Mouse (Mus musculus) cerebellum, adult 2 months (tissue): ENCODE measurements at regions not wholly inside any gene's neighbourhood (a gene's known extent, or its start where the extent isn't known, plus 50 kb on each side); places are given as distances from the start of the nearest gene placed in this dataset.

Experiments
- DNase-seq, 2 experiments: peaks; one replicate each; pipeline ENCODE4 v3.0.0; 2021
- H3K27ac ChIP-seq: fragments of 200-500 bp; 2 replicates; pipeline ENCODE4 v1.5.1; 2012; ENCODE audit warnings: low read length, control low read depth, inconsistent platforms; ENCODE audit not compliant: insufficient read depth
- H3K27me3 ChIP-seq: fragments of 200-500 bp; 2 replicates; pipeline ENCODE4 v1.6.1; 2012; ENCODE audit warnings: inconsistent platforms, mild to moderate bottlenecking, low read length, moderate library complexity; ENCODE audit not compliant: control insufficient read depth, insufficient read depth
- H3K4me1 ChIP-seq: fragments of 200-500 bp; 2 replicates; pipeline ENCODE4 v1.6.1; 2011; ENCODE audit warnings: low read length; ENCODE audit not compliant: control insufficient read depth, insufficient read depth
- H3K4me3 ChIP-seq: fragments of 200-500 bp; replicated peaks from 2 replicates; pipeline ENCODE3; 2011; ENCODE audit warnings: mild to moderate bottlenecking, low read depth, low read length, control low read depth; ENCODE audit not compliant: insufficient read depth
- CTCF ChIP-seq: fragments of 200-500 bp; IDR thresholded peaks from 2 replicates; pipeline ENCODE4 v1.5.1; 2011; ENCODE audit warnings: low read depth, mild to moderate bottlenecking, control low read depth, low read length, moderate library complexity, borderline replicate concordance; ENCODE audit not compliant: insufficient read depth
- POLR2A ChIP-seq: fragments of 200-500 bp; IDR thresholded peaks from 2 replicates; pipeline ENCODE4 v1.6.1; 2011; ENCODE audit warnings: low read length, control low read depth, borderline replicate concordance; ENCODE audit not compliant: insufficient read depth
- whole genome bisulfite sequencing: fragments of 180-500 bp; shearing (Covaris S2); methylation state at CpG from one replicate; pipeline ENCODE4 v1.1.7; 2018; 5-methylcytosine and 5-hydroxymethylcytosine counted together

DNA sequence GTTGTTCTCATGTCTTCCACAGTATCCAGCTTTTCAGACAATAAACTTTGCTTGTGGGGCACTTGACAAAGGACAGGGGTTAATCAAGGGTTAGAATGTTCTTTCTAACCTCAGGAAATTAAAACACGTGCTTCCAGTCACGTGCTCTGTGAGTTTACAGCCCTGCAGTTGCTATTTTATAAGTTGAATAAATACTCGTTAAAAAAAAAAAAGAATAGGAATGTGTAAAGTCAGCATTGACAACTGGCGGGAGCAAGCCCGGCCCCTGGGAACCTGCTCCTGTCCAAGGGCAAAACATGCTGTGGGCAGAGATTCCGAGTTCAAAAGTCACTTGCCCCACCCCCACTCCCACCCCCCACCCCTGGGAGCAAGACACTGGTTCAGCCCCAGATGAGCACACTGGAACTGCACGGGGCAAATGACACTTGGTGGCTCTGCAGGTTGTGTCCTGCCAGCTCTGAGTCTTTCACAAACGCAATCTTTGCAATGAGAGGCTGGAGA is 72.8 kb upstream of the Lclat1 start:
- Histone ChIP-seq H3K4me3 (no peak overlapping the region), H3K27ac (no peak overlapping the region), H3K27me3 (no peaks in the 10 kb centered on the region), H3K4me1 (no peaks in the 10 kb centered on the region)
- WGBS, result 43% methylated on average over 8 of the region's 8 CpGs
- TF ChIP-seq POLR2A (no peak), CTCF (no peak)
- DNase-seq, result no peak

DNA sequence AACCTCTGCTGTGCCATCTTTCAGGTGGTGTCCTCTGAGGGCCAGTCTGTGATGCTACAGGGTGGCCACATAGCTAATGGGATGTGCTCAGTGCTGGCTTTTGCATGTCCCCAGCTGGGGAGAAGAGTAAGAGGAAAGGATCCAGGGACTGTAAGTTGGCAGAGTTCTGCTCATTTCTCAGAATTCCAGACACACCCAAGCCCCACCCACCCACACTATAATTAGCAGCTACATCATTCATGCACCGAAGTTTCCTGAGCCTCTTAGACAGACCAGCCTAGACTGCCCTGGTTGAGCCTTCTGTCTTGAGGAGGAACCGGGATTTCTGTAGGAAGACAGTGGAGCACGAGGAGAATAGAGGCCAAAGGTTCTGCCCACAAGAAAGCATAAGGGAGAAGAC is 70.9 kb upstream of the Lclat1 start:
- TF ChIP-seq POLR2A (no peak), CTCF (no peak)
- 57% methylated on average over 3 of the region's 3 CpGs for WGBS
- Histone ChIP-seq H3K27me3 (no peaks in the 10 kb centered on the region), H3K4me3 (no peak overlapping the region), H3K4me1 (no peaks in the 10 kb centered on the region), H3K27ac (no peak overlapping the region)
- no peak for DNase-seq

DNA sequence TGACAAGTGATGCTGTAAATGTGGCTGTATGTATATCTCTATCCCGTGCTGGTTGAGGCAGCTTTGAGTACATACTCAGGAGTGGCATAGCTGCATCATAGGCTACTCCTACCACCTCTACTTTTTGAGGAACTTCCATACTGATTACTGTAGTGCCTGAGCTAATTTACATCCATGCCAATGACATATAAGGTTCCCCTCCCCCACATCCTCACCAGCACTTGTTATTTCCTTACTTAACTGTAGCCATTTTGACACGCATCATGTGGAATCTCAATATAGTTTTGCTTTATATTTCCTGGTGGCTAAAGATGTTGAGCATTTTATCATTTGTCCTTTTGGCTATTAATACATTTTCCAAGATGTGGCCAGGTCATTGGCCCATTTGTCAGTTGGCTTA is 69.2 kb upstream of the Lclat1 start:
- Histone ChIP-seq H3K27ac (no peak overlapping the region), H3K4me1 (no peaks in the 10 kb centered on the region), H3K4me3 (no peak overlapping the region), H3K27me3 (no peaks in the 10 kb centered on the region)
- DNase-seq, result no peak
- WGBS, result 95% methylated on average over 2 of the region's 2 CpGs
- TF ChIP-seq CTCF, result no peak
- TF ChIP-seq POLR2A, result no peak

DNA sequence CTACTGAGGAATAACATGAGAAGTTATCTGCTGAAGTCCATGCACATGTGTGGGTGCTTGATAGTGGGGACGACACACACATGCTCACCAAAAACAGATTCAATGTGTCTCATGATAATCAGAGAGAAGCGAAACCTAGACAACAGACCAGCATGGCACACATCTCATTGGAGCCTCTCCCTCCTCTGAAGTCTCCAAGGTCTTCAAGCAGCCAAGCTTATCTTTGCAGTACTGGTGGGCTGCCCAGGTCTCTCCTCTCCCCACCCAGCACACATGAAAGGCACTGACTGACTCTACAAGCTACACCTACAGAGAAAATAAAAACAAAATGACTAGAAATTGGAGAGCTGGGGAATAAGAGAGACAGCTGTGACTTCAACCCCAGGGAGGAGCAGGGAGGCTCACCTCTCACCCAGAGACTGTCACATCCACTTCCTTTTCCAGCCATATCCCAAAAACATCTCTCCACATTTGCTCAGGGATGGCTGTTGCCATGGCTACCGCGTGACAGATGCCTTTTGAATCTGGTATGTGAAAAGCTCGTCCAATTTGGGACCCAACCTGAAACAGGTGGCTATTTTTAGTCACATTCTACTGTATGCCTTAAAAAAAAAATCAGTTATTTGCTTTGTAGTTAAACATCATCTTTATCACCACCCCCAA is 62.7 kb upstream of the Lclat1 start:
- Histone ChIP-seq H3K4me3 (no peak overlapping the region), H3K27ac (no peak overlapping the region), H3K27me3 (no peaks in the 10 kb centered on the region), H3K4me1 (no peaks in the 10 kb centered on the region)
- no peak for TF ChIP-seq CTCF
- TF ChIP-seq POLR2A, result no peak
- DNase-seq, result no peak
- 58% methylated on average over 5 of the region's 5 CpGs for WGBS

DNA sequence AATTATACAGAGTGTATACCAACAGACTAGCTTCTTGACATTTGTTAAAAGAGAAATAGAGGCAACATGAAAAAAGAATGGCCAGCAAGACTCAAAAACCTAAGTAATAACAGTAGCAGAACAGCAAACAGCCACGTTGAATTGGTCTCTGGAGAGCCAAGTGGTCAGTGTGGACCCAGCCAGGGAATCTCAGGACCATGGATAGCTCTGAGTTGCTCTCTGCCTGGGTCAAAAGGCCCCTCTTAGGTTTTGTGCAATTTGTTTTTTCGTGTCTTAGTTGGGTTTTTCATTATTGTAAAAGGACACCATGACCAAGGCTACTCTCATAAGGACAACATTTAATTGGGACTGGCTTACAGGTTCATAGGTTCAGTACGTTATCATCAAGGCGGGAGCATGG is 60.8 kb upstream of the Lclat1 start:
- no peaks in the 10 kb centered on the region for H3K27me3 ChIP-seq
- no peak for TF ChIP-seq POLR2A
- no peak for TF ChIP-seq CTCF
- no peak for DNase-seq
- H3K27ac ChIP-seq, result no peak overlapping the region
- H3K4me1 ChIP-seq, result no peaks in the 10 kb centered on the region
- no peak overlapping the region for H3K4me3 ChIP-seq
- WGBS, result 68% methylated on average over 4 of the region's 4 CpGs

- H3K4me3 ChIP-seq, result no peak overlapping the region
- WGBS, result 70% methylated on average over 2 of the region's 2 CpGs
These were observed 59.6 kb upstream of the Lclat1 start for GRCm38 (mm10) chr17:73048164-73048563.

DNA sequence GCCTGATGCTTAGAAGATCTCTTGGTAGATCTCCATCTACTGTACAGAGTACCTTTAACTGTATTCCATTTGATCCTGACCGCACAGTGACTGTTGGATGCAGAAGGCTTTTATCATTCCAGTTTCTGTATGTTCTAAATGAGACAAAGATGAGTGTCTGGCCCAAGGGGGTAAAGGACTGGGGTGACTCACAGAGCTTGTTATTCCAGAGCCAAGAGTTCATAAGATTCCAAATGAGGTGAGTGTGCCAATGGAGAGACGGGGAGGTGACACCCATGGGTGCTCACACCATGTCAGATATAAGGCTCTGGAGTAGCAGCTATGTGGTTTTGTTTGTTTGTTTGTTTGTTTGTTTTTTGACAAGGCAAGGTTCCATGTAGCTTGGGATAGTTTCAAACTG is 54.8 kb upstream of the Lclat1 start:
- Histone ChIP-seq H3K4me1 (no peaks in the 10 kb centered on the region), H3K27me3 (no peaks in the 10 kb centered on the region; the same call in 1 of the 2 replicates), H3K27ac (no peak overlapping the region), H3K4me3 (no peak overlapping the region)
- WGBS, result 86% methylated on average over 2 of the region's 2 CpGs
- no peak for DNase-seq
- TF ChIP-seq POLR2A (no peak), CTCF (no peak)

More at GRCm38 (mm10) chr17:73048164-73048563, 59.6 kb upstream of the Lclat1 start:
- H3K4me1 ChIP-seq, result no peaks in the 10 kb centered on the region
- no peaks in the 10 kb centered on the region; the same call in 1 of the 2 replicates for H3K27me3 ChIP-seq
- TF ChIP-seq CTCF (no peak), POLR2A (no peak)
- no peak overlapping the region for H3K27ac ChIP-seq
- DNase-seq, result no peak

GRCm38 (mm10) chr17:73053479-73054215 is 54.1 kb upstream of the Lclat1 start:
- Histone ChIP-seq H3K27ac (no peak overlapping the region), H3K4me1 (no peaks in the 10 kb centered on the region), H3K4me3 (no peak overlapping the region), H3K27me3 (no peaks in the 10 kb centered on the region; the same call in 1 of the 2 replicates)
- TF ChIP-seq POLR2A (no peak), CTCF (no peak)
- WGBS, result 53% methylated on average over 3 of the region's 3 CpGs
- DNase-seq, result no peak
